Mouse (Mus musculus) heart, postnatal 0 days (tissue): Measurements from ENCODE around the gene Casz1. TPM values are rescaled to one million over a fixed set of nuclear protein-coding genes. Genes with fewer than 3 reads are reported as not detected.

ENCODE experiments used
- ATAC-seq: fragments of 200-750 bp; cut with Nextera tagmentation; 2 replicates; pipeline ENCODE4 v1.8.0; 2017; ENCODE audit warnings: low read depth, moderate number of reproducible peaks, moderate library complexity; ENCODE audit not compliant: insufficient read depth
- DNase-seq: peaks from one replicate; pipeline ENCODE4 v3.0.0-alpha.2; 2016; ENCODE audit warnings: low spot score
- H3K27ac ChIP-seq: fragments of 300-500 bp; sonication (generic); 2 replicates; pipeline ENCODE4 v1.5.1; 2014; ENCODE audit warnings: low read depth, mild to moderate bottlenecking
- H3K27me3 ChIP-seq: fragments of 300-500 bp; sonication (generic); 2 replicates; pipeline ENCODE4 v1.6.1; 2014; ENCODE audit warnings: low read length, mixed read lengths; ENCODE audit not compliant: control insufficient read depth, insufficient read depth
- H3K36me3 ChIP-seq: fragments of 300-500 bp; sonication (generic); replicated peaks from 2 replicates; pipeline ENCODE4 v1.6.1; 2014; ENCODE audit warnings: low read length, mixed read lengths; ENCODE audit not compliant: control insufficient read depth, insufficient read depth
- H3K4me1 ChIP-seq: fragments of 300-500 bp; sonication (generic); 2 replicates; pipeline ENCODE4 v1.6.1; 2014; ENCODE audit warnings: antibody characterized with exemption; ENCODE audit not compliant: control insufficient read depth, insufficient read depth
- H3K4me2 ChIP-seq: fragments of 300-500 bp; sonication (generic); 2 replicates; pipeline ENCODE4 v1.6.1; 2014; ENCODE audit warnings: low read depth, mild to moderate bottlenecking, low read length, moderate library complexity
- H3K4me3 ChIP-seq: fragments of 300-500 bp; sonication (generic); 2 replicates; pipeline ENCODE4 v1.5.1; 2014; ENCODE audit warnings: low read depth, low read length
- H3K9ac ChIP-seq: fragments of 300-500 bp; sonication (generic); replicated peaks from 2 replicates; pipeline ENCODE4 v1.6.1; 2014; ENCODE audit warnings: low read depth, low read length, mixed read lengths
- H3K9me3 ChIP-seq: fragments of 300-500 bp; sonication (generic); replicated peaks from 2 replicates; pipeline ENCODE4 v1.6.1; 2016; ENCODE audit warnings: low read length; ENCODE audit not compliant: control insufficient read depth
- CTCF ChIP-seq: IDR thresholded peaks from 2 replicates; pipeline ENCODE4 v1.5.1; 2016; ENCODE audit warnings: antibody characterized with exemption, control low read depth, low read depth
- EP300 ChIP-seq: IDR thresholded peaks from 2 replicates; pipeline ENCODE4 v1.6.1; 2016; ENCODE audit warnings: antibody characterized with exemption, low read depth
- WGBS: fragments of 180-500 bp; shearing (Covaris S2); extraction: QIAGEN DNeasy Blood & Tissue Kit; methylation state at CpG from one replicate; pipeline ENCODE4 v1.1.7; 2014; 5-methylcytosine and 5-hydroxymethylcytosine counted together
- polyA plus RNA-seq: library from polyadenylated mRNA; unstranded; fragments of >200 nt; fragmentation: Nextera tagmentation; extraction: Ambion mirVana; gene quantifications from 2 replicates; pipeline ENCODE4 v1.2.1, GENCODE M21; 2015
- total RNA-seq: library from RNA; depleted of rRNA; stranded (reverse); fragments of >200 nt; gene quantifications from 2 replicates; pipeline ENCODE4 v1.2.3, GENCODE M21; 2014; ENCODE audit warnings: low replicate concordance

Gene Casz1
- total and polyA plus RNA-seq, 2 experiments from 2014 or later = 16.4 to 42.6 TPM

DNA sequence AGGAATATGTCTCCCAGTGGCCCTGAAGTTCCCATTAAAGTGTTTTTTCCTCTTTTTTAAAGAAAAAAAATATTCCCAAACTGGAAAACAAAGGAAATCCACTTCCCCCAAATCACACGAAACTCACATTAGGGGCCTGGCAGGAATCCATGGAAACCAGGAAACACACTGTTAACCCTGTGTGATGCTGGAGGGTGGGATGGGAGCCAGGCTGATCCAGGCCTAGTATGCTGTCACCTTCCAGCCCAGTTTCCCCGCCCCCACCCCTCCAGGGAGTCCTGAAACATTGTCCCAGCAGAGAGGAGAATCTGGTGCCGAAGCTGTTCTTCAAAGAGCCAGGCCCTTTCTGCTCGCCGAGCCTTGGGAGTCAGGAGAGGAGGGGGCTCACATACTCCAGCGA is 32.2 kb downstream of the Casz1 start:
- WGBS = 43% methylated on average over 6 of the region's 6 CpGs
- Histone ChIP-seq H3K4me1 (peaks cover 58% of the 10 kb centered on the region), H3K27me3 (no peaks in the 10 kb centered on the region), H3K4me3 (no peak overlapping the region), H3K4me2 (no peak overlapping the region), H3K9me3 (no peaks in the 10 kb centered on the region), H3K36me3 (peaks cover 17% of the 10 kb centered on the region), H3K9ac (no peak overlapping the region), H3K27ac (peak overlapping the region; percentile 68)
- no peak for DNase-seq
- ATAC-seq = peak; percentile 43; the same call in 1 of the 2 replicates
- TF ChIP-seq EP300 (0 out of 2 replicates have a peak, but pooled peaks have one; percentile 19), CTCF (no peak)

DNA sequence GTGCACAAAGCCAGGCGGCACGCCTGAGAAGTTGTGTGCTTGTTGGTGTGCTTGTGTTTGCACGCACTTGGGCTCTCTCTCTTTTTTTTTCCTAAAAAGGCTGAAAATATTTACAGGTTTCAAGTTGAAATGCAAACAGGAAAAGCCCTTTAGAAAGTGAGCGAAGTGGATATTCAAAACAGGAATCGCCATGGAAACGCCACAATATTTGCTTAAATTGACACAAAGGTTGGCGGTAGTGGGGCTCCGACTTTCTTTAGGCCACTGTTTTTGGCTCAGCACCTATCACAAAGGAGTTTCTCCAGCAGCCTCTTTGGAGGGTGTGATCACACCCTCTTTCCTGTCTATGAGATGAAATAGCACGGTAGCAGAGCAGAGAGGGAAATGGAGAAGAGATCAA is 32.8 kb downstream of the Casz1 start:
- Histone ChIP-seq H3K36me3 (peaks cover 17% of the 10 kb centered on the region), H3K4me2 (no peak overlapping the region), H3K4me3 (no peak overlapping the region), H3K9me3 (no peaks in the 10 kb centered on the region), H3K4me1 (peaks cover 58% of the 10 kb centered on the region), H3K27ac (peak overlapping the region; percentile 68), H3K27me3 (no peaks in the 10 kb centered on the region), H3K9ac (no peak overlapping the region)
- TF ChIP-seq EP300 (no peak), CTCF (no peak)
- WGBS = 43% methylated on average over 9 of the region's 9 CpGs
- no peak for DNase-seq
- no peak for ATAC-seq

DNA sequence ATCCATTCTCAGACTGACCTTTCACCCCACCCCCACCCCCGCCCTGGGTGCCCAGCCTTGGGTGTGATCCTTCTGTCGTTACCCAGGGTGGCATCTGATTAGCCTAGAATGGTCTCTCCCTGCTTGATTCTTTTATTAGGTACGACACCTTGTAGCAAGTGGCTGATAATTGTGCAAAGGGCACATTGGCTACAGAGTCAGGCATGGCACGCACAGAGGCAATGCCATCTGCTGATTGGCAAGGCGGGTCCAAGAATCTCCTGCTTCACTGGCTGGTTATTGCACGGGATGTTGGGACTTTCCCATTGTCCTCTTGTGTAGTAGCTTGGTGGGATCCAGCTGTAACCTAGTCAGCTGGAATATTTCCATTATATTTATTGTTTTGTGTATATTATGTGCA is 33.4 kb downstream of the Casz1 start:
- Histone ChIP-seq H3K4me1 (peaks cover 52% of the 10 kb centered on the region), H3K36me3 (peaks cover 17% of the 10 kb centered on the region), H3K4me2 (no peak overlapping the region), H3K9me3 (no peaks in the 10 kb centered on the region), H3K27me3 (no peaks in the 10 kb centered on the region), H3K27ac (peak overlapping the region; percentile 46; the same call in 1 of the 2 replicates), H3K9ac (no peak overlapping the region), H3K4me3 (no peak overlapping the region)
- no peak for ATAC-seq
- no peak for TF ChIP-seq EP300
- TF ChIP-seq CTCF = no peak
- WGBS = 58% methylated on average over 6 of the region's 6 CpGs
- no peak for DNase-seq

- ATAC-seq (no peak), DNase-seq (no peak)
- 64% methylated on average over 6 of the region's 6 CpGs for WGBS
Observed at GRCm38 (mm10) chr4:148842302-148842701, 38.1 kb downstream of the Casz1 start.

DNA sequence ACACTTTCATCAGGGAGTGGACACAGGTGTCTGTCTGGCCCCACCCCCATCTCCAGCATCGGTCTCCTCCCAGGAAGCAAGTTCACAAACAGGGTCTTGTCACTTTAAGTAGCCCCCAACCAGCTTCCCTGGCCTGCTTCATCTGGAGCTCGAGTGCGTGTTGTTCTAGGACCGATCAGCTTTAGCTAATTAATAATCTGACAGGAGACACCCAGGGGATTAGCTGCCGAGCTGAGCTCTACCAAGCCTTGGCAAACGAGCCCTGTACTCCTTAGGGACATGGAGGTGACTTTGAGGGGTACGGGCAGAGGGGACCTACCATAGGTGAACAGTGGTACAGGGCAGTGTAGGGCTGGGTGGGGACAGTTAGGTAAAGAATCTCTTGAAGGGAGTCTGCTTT is 40.7 kb downstream of the Casz1 start:
- H3K27me3 ChIP-seq = no peaks in the 10 kb centered on the region
- DNase-seq = no peak
- no peak overlapping the region for H3K27ac ChIP-seq
- H3K4me2 ChIP-seq = no peak overlapping the region
- H3K9ac ChIP-seq = no peak overlapping the region
- H3K4me3 ChIP-seq = no peak overlapping the region
- no peak for ATAC-seq
- TF ChIP-seq CTCF (no peak), EP300 (no peak)
- H3K9me3 ChIP-seq = no peaks in the 10 kb centered on the region
- H3K36me3 ChIP-seq = peaks cover 8% of the 10 kb centered on the region
- H3K4me1 ChIP-seq = peaks cover 8% of the 10 kb centered on the region; the same call in 1 of the 2 replicates
- 63% methylated on average over 7 of the region's 7 CpGs for WGBS

More at GRCm38 (mm10) chr4:148842302-148842701, 38.1 kb downstream of the Casz1 start:
- Histone ChIP-seq H3K36me3 (peaks cover 17% of the 10 kb centered on the region), H3K4me3 (no peak overlapping the region), H3K4me1 (peaks cover 14% of the 10 kb centered on the region), H3K9me3 (no peaks in the 10 kb centered on the region), H3K9ac (no peak overlapping the region), H3K4me2 (no peak overlapping the region), H3K27me3 (no peaks in the 10 kb centered on the region), H3K27ac (no peak overlapping the region)
- TF ChIP-seq EP300 (no peak), CTCF (no peak)

DNA sequence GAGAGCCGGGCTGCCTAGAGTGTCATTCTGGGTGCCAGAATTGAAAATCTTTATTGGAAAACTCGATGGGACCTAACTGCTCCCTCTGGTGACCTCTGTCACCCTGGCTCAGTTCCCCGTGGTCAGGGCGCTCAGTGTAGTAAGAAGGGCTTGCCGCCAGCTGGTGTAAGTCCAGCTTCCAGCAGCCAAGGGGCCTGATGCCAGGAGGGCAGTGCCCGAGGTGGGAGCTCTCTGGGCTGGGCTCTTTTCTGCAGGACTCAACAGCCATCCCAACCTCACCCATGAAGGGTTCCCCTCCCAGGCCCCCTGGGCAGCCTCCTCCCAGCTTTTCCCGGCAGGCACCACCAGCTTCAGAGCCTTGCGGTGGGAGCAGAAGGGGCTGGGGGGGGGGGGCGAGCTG is 42.0 kb downstream of the Casz1 start:
- Histone ChIP-seq H3K4me1 (peaks cover 13% of the 10 kb centered on the region), H3K4me3 (no peak overlapping the region), H3K36me3 (0 out of 2 replicates have a peak, but pooled peaks cover 4% of the 10 kb centered on the region), H3K9me3 (no peaks in the 10 kb centered on the region), H3K4me2 (peak overlapping the region; percentile 43), H3K9ac (no peak overlapping the region), H3K27me3 (no peaks in the 10 kb centered on the region), H3K27ac (peak overlapping the region; percentile 47; the same call in 1 of the 2 replicates)
- DNase-seq = peak; percentile 54
- 13% methylated on average over 8 of the region's 9 CpGs for WGBS
- peak; percentile 40 for TF ChIP-seq CTCF
- no peak for TF ChIP-seq EP300
- peak; percentile 85 for ATAC-seq
